Mouse (Mus musculus): ENCODE measurements around the gene Fam78a. TPM values are rescaled to one million over a fixed set of nuclear protein-coding genes. Genes with fewer than 3 reads are reported as not detected.

Gene Fam78a
- total and polyA plus RNA-seq, 2 experiments from 2014 or later = 0.39 to 1.3 TPM

- Histone ChIP-seq H3K36me3 (ENCODE audit: insufficient read depth, low read length) (no peaks in the 10 kb centered on the region), H3K9ac (replicated peaks; ENCODE audit: low read length) (no peak overlapping the region), H3K27me3 (ENCODE audit: insufficient read depth, low read length) (peaks cover 17% of the 10 kb centered on the region; the same call in 1 of the 2 replicates), H3K27ac (no peak overlapping the region), H3K4me1 (ENCODE audit: insufficient read depth, low read length) (peaks cover 12% of the 10 kb centered on the region; the same call in 1 of the 2 replicates), H3K9me3 (ENCODE audit: low read length) (no peaks in the 10 kb centered on the region), H3K4me2 (ENCODE audit: low read depth, low read length) (peak overlapping the region; percentile 100), H3K4me3 (ENCODE audit: low read length) (peak overlapping the region; percentile 66; the same call in 1 of the 2 replicates)
- ATAC-seq (no peak), DNase-seq (ENCODE audit: low spot score) (no peak)
- 38% methylated on average over 2 of the region's 2 CpGs for WGBS
- no peak for TF ChIP-seq CTCF (IDR thresholded peaks at IDR 0.05; ENCODE audit: low read depth)
These were observed 2.4 kb downstream of the Fam78a start for GRCm38 (mm10) chr2:32082229-32082628.

DNA sequence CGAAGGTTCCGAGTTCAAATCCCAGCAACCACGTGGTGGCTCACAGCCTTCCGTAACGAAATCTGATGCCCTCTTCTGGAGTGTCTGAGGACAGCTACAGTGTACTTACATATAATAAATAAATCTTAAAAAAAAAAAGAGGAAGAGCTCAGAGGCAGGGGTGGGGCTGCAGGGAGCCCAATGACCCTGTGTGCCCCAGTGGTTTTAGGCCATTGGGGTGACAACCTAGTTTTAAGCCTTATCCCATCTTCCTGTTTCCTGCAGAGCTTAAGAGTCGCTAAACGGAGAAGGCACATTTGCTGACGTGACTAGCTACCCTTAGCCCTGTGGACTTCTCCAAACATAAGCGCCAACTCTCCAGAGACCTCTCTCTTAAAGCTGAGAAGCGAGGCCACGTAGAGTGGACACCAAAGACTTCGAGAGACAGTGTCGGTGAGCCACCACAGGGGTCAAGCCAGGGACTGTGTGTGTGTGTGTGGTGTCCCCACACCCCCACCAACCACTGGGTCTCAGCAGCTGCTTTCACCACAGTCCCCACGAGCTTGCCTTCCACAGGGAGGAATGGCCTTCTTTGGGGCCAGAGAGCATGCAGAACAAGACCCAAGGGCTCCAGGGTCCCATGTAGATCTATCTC lies 3.2 kb downstream of the Fam78a start:
- peaks cover 12% of the 10 kb centered on the region; the same call in 1 of the 2 replicates for H3K4me1 ChIP-seq (ENCODE audit: insufficient read depth, low read length)
- ATAC-seq (no peak), DNase-seq (ENCODE audit: low spot score) (no peak)
- no peak overlapping the region for H3K27ac ChIP-seq
- peaks cover 17% of the 10 kb centered on the region; the same call in 1 of the 2 replicates for H3K27me3 ChIP-seq (ENCODE audit: insufficient read depth, low read length)
- no peak overlapping the region for H3K4me2 ChIP-seq (ENCODE audit: low read depth, low read length)
- no peaks in the 10 kb centered on the region for H3K36me3 ChIP-seq (ENCODE audit: insufficient read depth, low read length)
- WGBS = 83% methylated on average over 14 of the region's 14 CpGs
- no peak overlapping the region for H3K4me3 ChIP-seq (ENCODE audit: low read length)
- TF ChIP-seq CTCF (IDR thresholded peaks at IDR 0.05; ENCODE audit: low read depth) = no peak
- H3K9ac ChIP-seq (replicated peaks; ENCODE audit: low read length) = no peak overlapping the region
- H3K9me3 ChIP-seq (ENCODE audit: low read length) = no peaks in the 10 kb centered on the region

- no peak overlapping the region for H3K4me3 ChIP-seq (ENCODE audit: low read length)
- no peak for DNase-seq (ENCODE audit: low spot score)
- 87% methylated on average over 3 of the region's 3 CpGs for WGBS
- no peaks in the 10 kb centered on the region for H3K36me3 ChIP-seq (ENCODE audit: insufficient read depth, low read length)
- no peak for TF ChIP-seq CTCF (IDR thresholded peaks at IDR 0.05; ENCODE audit: low read depth)
- no peaks in the 10 kb centered on the region for H3K9me3 ChIP-seq (ENCODE audit: low read length)
- H3K4me2 ChIP-seq (ENCODE audit: low read depth, low read length) = no peak overlapping the region
- no peak overlapping the region for H3K27ac ChIP-seq
- no peak overlapping the region for H3K9ac ChIP-seq (replicated peaks; ENCODE audit: low read length)
- peaks cover 17% of the 10 kb centered on the region; the same call in 1 of the 2 replicates for H3K27me3 ChIP-seq (ENCODE audit: insufficient read depth, low read length)
- no peak for ATAC-seq
- peaks cover 12% of the 10 kb centered on the region; the same call in 1 of the 2 replicates for H3K4me1 ChIP-seq (ENCODE audit: insufficient read depth, low read length)
These were observed 4.0 kb downstream of the Fam78a start for GRCm38 (mm10) chr2:32080681-32081080.

GRCm38 (mm10) chr2:32079191-32079725 lies 5.4 kb downstream of the Fam78a start:
- H3K27ac ChIP-seq = no peak overlapping the region
- TF ChIP-seq CTCF (IDR thresholded peaks at IDR 0.05; ENCODE audit: low read depth) = no peak
- H3K4me1 ChIP-seq (ENCODE audit: insufficient read depth, low read length) = peaks cover 12% of the 10 kb centered on the region; the same call in 1 of the 2 replicates
- H3K4me3 ChIP-seq (ENCODE audit: low read length) = no peak overlapping the region
- peaks cover 17% of the 10 kb centered on the region; the same call in 1 of the 2 replicates for H3K27me3 ChIP-seq (ENCODE audit: insufficient read depth, low read length)
- ATAC-seq (no peak), DNase-seq (ENCODE audit: low spot score) (no peak)
- WGBS = 87% methylated on average over 14 of the region's 14 CpGs
- H3K9ac ChIP-seq (replicated peaks; ENCODE audit: low read length) = no peak overlapping the region
- H3K36me3 ChIP-seq (ENCODE audit: insufficient read depth, low read length) = no peaks in the 10 kb centered on the region
- no peak overlapping the region for H3K4me2 ChIP-seq (ENCODE audit: low read depth, low read length)
- H3K9me3 ChIP-seq (ENCODE audit: low read length) = no peaks in the 10 kb centered on the region

DNA sequence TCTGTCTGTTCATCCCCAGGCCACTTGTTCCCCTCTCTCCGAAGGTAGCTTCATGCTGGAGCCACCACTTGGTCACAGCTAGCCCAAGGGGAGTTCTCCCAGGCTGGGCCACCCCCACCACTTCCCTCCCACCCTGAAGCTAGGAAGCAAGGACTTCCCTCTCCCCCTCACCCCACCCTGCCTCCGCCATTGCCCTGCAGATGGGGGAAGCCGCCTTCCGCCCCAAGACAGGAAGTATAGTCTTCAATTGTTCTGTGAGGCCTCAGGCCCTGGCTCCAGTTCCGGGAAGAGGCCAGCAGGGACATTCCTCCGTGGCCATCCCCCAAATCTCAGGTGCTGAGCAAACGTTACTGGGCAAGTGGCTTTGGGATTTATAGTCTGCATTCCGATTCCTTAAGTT lies 6.1 kb downstream of the Fam78a start:
- Histone ChIP-seq H3K4me2 (ENCODE audit: low read depth, low read length) (no peak overlapping the region), H3K27me3 (ENCODE audit: insufficient read depth, low read length) (peaks cover 17% of the 10 kb centered on the region; the same call in 1 of the 2 replicates), H3K9me3 (ENCODE audit: low read length) (no peaks in the 10 kb centered on the region), H3K9ac (replicated peaks; ENCODE audit: low read length) (no peak overlapping the region), H3K27ac (no peak overlapping the region), H3K36me3 (ENCODE audit: insufficient read depth, low read length) (no peaks in the 10 kb centered on the region), H3K4me3 (ENCODE audit: low read length) (no peak overlapping the region), H3K4me1 (ENCODE audit: insufficient read depth, low read length) (peaks cover 5% of the 10 kb centered on the region; the same call in 1 of the 2 replicates)
- ATAC-seq (no peak), DNase-seq (ENCODE audit: low spot score) (no peak)
- TF ChIP-seq CTCF (IDR thresholded peaks at IDR 0.05; ENCODE audit: low read depth) = no peak
- WGBS = 65% methylated on average over 8 of the region's 8 CpGs

DNA sequence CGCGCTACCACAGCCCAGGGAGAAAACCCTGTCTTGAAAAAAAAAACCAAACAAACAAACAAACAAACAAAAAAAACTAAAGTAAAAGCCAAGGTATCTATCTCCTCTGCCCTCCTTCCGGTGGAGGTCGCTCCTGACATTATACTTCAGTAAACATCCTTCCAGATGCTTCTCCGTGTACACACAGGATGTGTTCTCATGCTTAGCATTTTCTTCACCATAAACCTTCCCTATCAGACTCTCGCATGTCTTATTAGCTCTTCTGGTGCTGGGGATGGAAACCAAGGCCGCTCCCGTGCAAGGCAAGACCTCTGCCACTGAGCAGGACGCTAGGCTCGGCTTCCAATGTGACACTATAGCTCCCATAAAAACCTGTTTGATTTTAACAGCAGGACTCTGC lies 6.9 kb downstream of the Fam78a start:
- Histone ChIP-seq H3K27me3 (ENCODE audit: insufficient read depth, low read length) (peaks cover 15% of the 10 kb centered on the region; the same call in 1 of the 2 replicates), H3K27ac (no peak overlapping the region), H3K4me2 (ENCODE audit: low read depth, low read length) (no peak overlapping the region), H3K9ac (replicated peaks; ENCODE audit: low read length) (no peak overlapping the region), H3K36me3 (ENCODE audit: insufficient read depth, low read length) (no peaks in the 10 kb centered on the region), H3K4me3 (ENCODE audit: low read length) (no peak overlapping the region), H3K4me1 (ENCODE audit: insufficient read depth, low read length) (peaks cover 3% of the 10 kb centered on the region; the same call in 1 of the 2 replicates), H3K9me3 (ENCODE audit: low read length) (no peaks in the 10 kb centered on the region)
- WGBS = 89% methylated on average over 10 of the region's 10 CpGs
- no peak for TF ChIP-seq CTCF (IDR thresholded peaks at IDR 0.05; ENCODE audit: low read depth)
- no peak for DNase-seq (ENCODE audit: low spot score)
- ATAC-seq = no peak

GRCm38 (mm10) chr2:32075368-32075767 lies 9.3 kb downstream of the Fam78a start:
- no peaks in the 10 kb centered on the region for H3K4me1 ChIP-seq (ENCODE audit: insufficient read depth, low read length)
- no peak overlapping the region for H3K4me2 ChIP-seq (ENCODE audit: low read depth, low read length)
- H3K36me3 ChIP-seq (ENCODE audit: insufficient read depth, low read length) = no peaks in the 10 kb centered on the region
- 57% methylated on average over 7 of the region's 7 CpGs for WGBS
- no peaks in the 10 kb centered on the region for H3K9me3 ChIP-seq (ENCODE audit: low read length)
- H3K9ac ChIP-seq (replicated peaks; ENCODE audit: low read length) = no peak overlapping the region
- no peak for DNase-seq (ENCODE audit: low spot score)
- ATAC-seq = no peak
- TF ChIP-seq CTCF (IDR thresholded peaks at IDR 0.05; ENCODE audit: low read depth) = no peak
- H3K27ac ChIP-seq = no peak overlapping the region
- no peaks in the 10 kb centered on the region for H3K27me3 ChIP-seq (ENCODE audit: insufficient read depth, low read length)
- no peak overlapping the region for H3K4me3 ChIP-seq (ENCODE audit: low read length)
